Mouse (Mus musculus) testis, adult 2 months (tissue): ENCODE results near the gene Pagr1a.

Source experiments
- CTCF ChIP-seq: fragments of 200-500 bp; IDR thresholded peaks from 2 replicates; pipeline ENCODE4 v1.5.1; 2012; ENCODE audit warnings: low read depth, mild to moderate bottlenecking, inconsistent platforms, low read length, moderate library complexity; ENCODE audit not compliant: control insufficient read depth, insufficient read depth, insufficient replicate concordance
- POLR2A ChIP-seq: fragments of 200-500 bp; IDR thresholded peaks from 2 replicates; pipeline ENCODE4 v1.6.1; 2012; ENCODE audit warnings: low read depth, mild to moderate bottlenecking, inconsistent platforms, low read length, moderate library complexity; ENCODE audit not compliant: control insufficient read depth

GRCm38 (mm10) chr7:126967361-126967760 is 49.8 kb downstream of the Pagr1a start:
- TF ChIP-seq CTCF: no peak
- no peak for TF ChIP-seq POLR2A
